Mouse (Mus musculus) testis, adult 2 months (tissue): Measurements from ENCODE around the gene Gcm1. TPM values are rescaled to one million over a fixed set of nuclear protein-coding genes. Genes with fewer than 3 reads are reported as not detected.

Experiments used
- H3K27ac ChIP-seq: fragments of 200-500 bp; 2 replicates; pipeline ENCODE4 v1.5.1; 2012; ENCODE audit warnings: low read depth, low read length; ENCODE audit not compliant: control insufficient read depth, insufficient read depth
- H3K27me3 ChIP-seq: fragments of 200-500 bp; 2 replicates; pipeline ENCODE4 v1.6.1; 2012; ENCODE audit warnings: mild to moderate bottlenecking, low read length, moderate library complexity; ENCODE audit not compliant: control insufficient read depth, insufficient read depth
- H3K36me3 ChIP-seq: fragments of 200-500 bp; 2 replicates; pipeline ENCODE4 v1.6.1; 2012; ENCODE audit warnings: mild to moderate bottlenecking, low read length; ENCODE audit not compliant: control insufficient read depth, insufficient read depth
- H3K4me1 ChIP-seq: fragments of 200-500 bp; 2 replicates; pipeline ENCODE4 v1.6.1; 2012; ENCODE audit warnings: low read length; ENCODE audit not compliant: control insufficient read depth, insufficient read depth
- H3K4me3 ChIP-seq: fragments of 200-500 bp; 2 replicates; pipeline ENCODE4 v1.5.1; 2012; ENCODE audit warnings: low read depth, mild to moderate bottlenecking, low read length, moderate library complexity, mixed read lengths; ENCODE audit not compliant: control insufficient read depth
- CTCF ChIP-seq: fragments of 200-500 bp; IDR thresholded peaks from 2 replicates; pipeline ENCODE4 v1.5.1; 2012; ENCODE audit warnings: low read depth, mild to moderate bottlenecking, inconsistent platforms, low read length, moderate library complexity; ENCODE audit not compliant: control insufficient read depth, insufficient read depth, insufficient replicate concordance
- POLR2A ChIP-seq: fragments of 200-500 bp; IDR thresholded peaks from 2 replicates; pipeline ENCODE4 v1.6.1; 2012; ENCODE audit warnings: low read depth, mild to moderate bottlenecking, inconsistent platforms, low read length, moderate library complexity; ENCODE audit not compliant: control insufficient read depth
- polyA plus RNA-seq: library from polyadenylated mRNA; depleted of rRNA; stranded (reverse); fragments of >200 nt; gene quantifications from 2 replicates; pipeline ENCODE4 v1.2.3, GENCODE M21; 2012

Gene Gcm1
- polyA plus RNA-seq, 1 experiment: not detected

GRCm38 (mm10) chr9:78012681-78013080 is 39.0 kb upstream of the Gcm1 start:
- H3K4me3 ChIP-seq: no peak overlapping the region
- H3K4me1 ChIP-seq: no peaks in the 10 kb centered on the region; the same call in 1 of the 2 replicates
- no peaks in the 10 kb centered on the region for H3K27me3 ChIP-seq
- H3K36me3 ChIP-seq: no peaks in the 10 kb centered on the region
- TF ChIP-seq CTCF: no peak
- TF ChIP-seq POLR2A: no peak
- H3K27ac ChIP-seq: no peak overlapping the region

- Histone ChIP-seq H3K27me3 (no peaks in the 10 kb centered on the region), H3K4me3 (no peak overlapping the region), H3K36me3 (no peaks in the 10 kb centered on the region), H3K4me1 (no peaks in the 10 kb centered on the region; the same call in 1 of the 2 replicates), H3K27ac (no peak overlapping the region)
- no peak for TF ChIP-seq CTCF
- no peak for TF ChIP-seq POLR2A
Measured at GRCm38 (mm10) chr9:78013813-78014212, 37.9 kb upstream of the Gcm1 start.

GRCm38 (mm10) chr9:78015816-78016215 is 35.9 kb upstream of the Gcm1 start:
- H3K4me1 ChIP-seq: no peaks in the 10 kb centered on the region; the same call in 1 of the 2 replicates
- no peak overlapping the region for H3K4me3 ChIP-seq
- no peak for TF ChIP-seq CTCF
- no peak for TF ChIP-seq POLR2A
- no peaks in the 10 kb centered on the region for H3K27me3 ChIP-seq
- H3K36me3 ChIP-seq: no peaks in the 10 kb centered on the region
- no peak overlapping the region for H3K27ac ChIP-seq

- H3K4me3 ChIP-seq: 0 out of 2 replicates have a peak overlapping the region, but pooled peaks have one; percentile 10
- H3K27ac ChIP-seq: no peak overlapping the region
- no peaks in the 10 kb centered on the region for H3K36me3 ChIP-seq
- H3K4me1 ChIP-seq: no peaks in the 10 kb centered on the region; the same call in 1 of the 2 replicates
- H3K27me3 ChIP-seq: no peaks in the 10 kb centered on the region
- TF ChIP-seq POLR2A (no peak), CTCF (no peak)
Measured at GRCm38 (mm10) chr9:78016288-78016687, 35.4 kb upstream of the Gcm1 start.

- H3K4me3 ChIP-seq: no peak overlapping the region
- peak overlapping the region; percentile 76 for H3K27ac ChIP-seq
- no peaks in the 10 kb centered on the region for H3K27me3 ChIP-seq
- no peak for TF ChIP-seq CTCF
- TF ChIP-seq POLR2A: no peak
- no peaks in the 10 kb centered on the region; the same call in 1 of the 2 replicates for H3K4me1 ChIP-seq
- H3K36me3 ChIP-seq: no peaks in the 10 kb centered on the region
Measured at GRCm38 (mm10) chr9:78021256-78021655, 30.5 kb upstream of the Gcm1 start.

GRCm38 (mm10) chr9:78022187-78022945 is 29.4 kb upstream of the Gcm1 start:
- peak overlapping the region; percentile 61 for H3K27ac ChIP-seq

GRCm38 (mm10) chr9:78024823-78025222 is 26.9 kb upstream of the Gcm1 start:
- no peak overlapping the region for H3K4me3 ChIP-seq
- no peaks in the 10 kb centered on the region; the same call in 1 of the 2 replicates for H3K4me1 ChIP-seq
- no peaks in the 10 kb centered on the region for H3K27me3 ChIP-seq
- no peak for TF ChIP-seq POLR2A
- TF ChIP-seq CTCF: peak; percentile 64; the same call in 1 of the 2 replicates
- H3K36me3 ChIP-seq: no peaks in the 10 kb centered on the region
- H3K27ac ChIP-seq: no peak overlapping the region

More at GRCm38 (mm10) chr9:78022187-78022945, 29.4 kb upstream of the Gcm1 start:
- Histone ChIP-seq H3K36me3 (no peaks in the 10 kb centered on the region), H3K4me1 (no peaks in the 10 kb centered on the region; the same call in 1 of the 2 replicates), H3K27me3 (no peaks in the 10 kb centered on the region), H3K4me3 (no peak overlapping the region)
- TF ChIP-seq CTCF: no peak
- no peak for TF ChIP-seq POLR2A

GRCm38 (mm10) chr9:78027099-78027498 is 24.6 kb upstream of the Gcm1 start:
- Histone ChIP-seq H3K27me3 (no peaks in the 10 kb centered on the region), H3K4me1 (no peaks in the 10 kb centered on the region), H3K4me3 (no peak overlapping the region), H3K36me3 (no peaks in the 10 kb centered on the region), H3K27ac (no peak overlapping the region)
- TF ChIP-seq POLR2A (no peak), CTCF (no peak)
